Mouse (Mus musculus) olfactory bulb, adult 2 months (tissue): Measurements from ENCODE around the gene Tap1.

ENCODE experiments used
- CTCF ChIP-seq: fragments of 200-500 bp; IDR thresholded peaks from 2 replicates; pipeline ENCODE4 v1.5.1; 2012; ENCODE audit warnings: low read depth, mild to moderate bottlenecking, low read length, moderate library complexity; ENCODE audit not compliant: insufficient read depth
- POLR2A ChIP-seq: fragments of 200-500 bp; IDR thresholded peaks from 2 replicates; pipeline ENCODE4 v1.6.1; 2012; ENCODE audit warnings: mild to moderate bottlenecking, low read depth, low read length, moderate library complexity; ENCODE audit not compliant: insufficient read depth

GRCm38 (mm10) chr17:34239601-34240041 is 52.3 kb downstream of the Tap1 start:
- TF ChIP-seq POLR2A (no peak), CTCF (no peak)
